Mouse (Mus musculus) CH12.LX (cell line): ENCODE results near the gene Mfap2. TPM values are rescaled to one million over a fixed set of nuclear protein-coding genes. Genes with fewer than 3 reads are reported as not detected.

Source experiments
- DNase-seq: peaks from one replicate; pipeline ENCODE4 v3.0.0-alpha.2; 2013; ENCODE audit errors: extremely low read depth
- H3K27ac ChIP-seq: 2 replicates; pipeline ENCODE4 v1.5.1; 2012; ENCODE audit warnings: low read depth, mild to moderate bottlenecking, control low read depth, moderate library complexity; ENCODE audit not compliant: insufficient read depth
- H3K27me3 ChIP-seq: replicated peaks from 2 replicates; pipeline ENCODE3; 2012; ENCODE audit warnings: inconsistent platforms
- H3K36me3 ChIP-seq, 2 experiments: replicated peaks in 1 of 2; 2 replicates each; pipeline versions ENCODE3 to v1.6.1; 2012; ENCODE audit warnings: inconsistent platforms in 1 of 2, low read length in 1 of 2, mild to moderate bottlenecking in 1 of 2, mixed read lengths in 1 of 2, moderate library complexity in 1 of 2; ENCODE audit not compliant: control insufficient read depth in 1 of 2, insufficient read depth in 1 of 2
- H3K4me1 ChIP-seq, 2 experiments: 2 replicates each; pipeline ENCODE4 v1.6.1; 2012; ENCODE audit warnings: inconsistent platforms in 1 of 2, moderate library complexity in 1 of 2; ENCODE audit not compliant: insufficient read depth in 2 of 2, control insufficient read depth in 1 of 2
- H3K4me2 ChIP-seq: 2 replicates; pipeline ENCODE4 v1.6.1; 2012; ENCODE audit warnings: low read depth, mild to moderate bottlenecking, control low read depth; ENCODE audit not compliant: poor library complexity, insufficient read depth, severe bottlenecking
- H3K4me3 ChIP-seq, 3 experiments: fragments of 150-350 bp in 1 of 3; sonication (generic) in 1 of 3; replicated peaks in 1 of 3; 2 replicates each; pipeline versions ENCODE3 to v1.5.1; 2011 to 2012; ENCODE audit warnings: low read depth in 2 of 3, low read length in 2 of 3, mild to moderate bottlenecking in 2 of 3, moderate library complexity in 2 of 3, control low read depth in 1 of 3, improper control_type of control experiment in 1 of 3, inconsistent platforms in 1 of 3, mixed read lengths in 1 of 3; ENCODE audit not compliant: poor library complexity in 1 of 3
- H3K79me2 ChIP-seq: replicated peaks from 2 replicates; pipeline ENCODE4 v1.6.1; 2012; ENCODE audit warnings: mild to moderate bottlenecking, moderate library complexity; ENCODE audit not compliant: control insufficient read depth, poor library complexity, insufficient read depth, severe bottlenecking; ENCODE audit errors: extremely low read depth
- H3K9ac ChIP-seq: 2 replicates; pipeline ENCODE4 v1.6.1; 2012; ENCODE audit warnings: low read depth, mild to moderate bottlenecking, control low read depth, moderate library complexity; ENCODE audit not compliant: insufficient read depth
- H3K9me3 ChIP-seq: replicated peaks from 2 replicates; pipeline ENCODE3; 2012; ENCODE audit warnings: low read length, inconsistent platforms, mixed read lengths
- BHLHE40 ChIP-seq: IDR thresholded peaks from 2 replicates; pipeline ENCODE4 v1.6.1; 2011; ENCODE audit warnings: mild to moderate bottlenecking, low read depth, low read length, improper control_type of control experiment
- E2F4 ChIP-seq: IDR thresholded peaks from 2 replicates; pipeline ENCODE4 v1.6.1; 2011; ENCODE audit warnings: low read depth, low read length, improper control_type of control experiment; ENCODE audit not compliant: insufficient replicate concordance
- ELF1 ChIP-seq: IDR thresholded peaks from 2 replicates; pipeline ENCODE4 v1.6.1; 2014; ENCODE audit warnings: low read depth, mild to moderate bottlenecking, inconsistent platforms, low read length, improper control_type of control experiment
- EP300 ChIP-seq: IDR thresholded peaks from 2 replicates; pipeline ENCODE4 v1.6.1; 2011; ENCODE audit warnings: low read length, improper control_type of control experiment
- ETS1 ChIP-seq: conservative IDR thresholded peaks from 2 replicates; pipeline ENCODE4 v1.6.1; 2012; ENCODE audit warnings: low read depth, mild to moderate bottlenecking, inconsistent platforms, low read length, improper control_type of control experiment, moderate library complexity
- GABPA ChIP-seq: IDR thresholded peaks from 2 replicates; pipeline ENCODE4 v1.6.1; 2012; ENCODE audit warnings: low read depth, low read length, improper control_type of control experiment, inconsistent platforms; ENCODE audit not compliant: insufficient replicate concordance
- HCFC1 ChIP-seq: IDR thresholded peaks from 2 replicates; pipeline ENCODE4 v1.6.1; 2012; ENCODE audit warnings: low read depth, mild to moderate bottlenecking, inconsistent platforms, low read length, improper control_type of control experiment
- IRF4 ChIP-seq: IDR thresholded peaks from 2 replicates; pipeline ENCODE4 v1.6.1; 2014; ENCODE audit warnings: low read depth, mild to moderate bottlenecking, inconsistent platforms, low read length, improper control_type of control experiment
- KAT2A ChIP-seq: IDR thresholded peaks from 2 replicates; pipeline ENCODE4 v1.6.1; 2012; ENCODE audit warnings: low read length, improper control_type of control experiment, inconsistent platforms; ENCODE audit not compliant: insufficient replicate concordance
- MAX ChIP-seq: IDR thresholded peaks from 2 replicates; pipeline ENCODE4 v1.6.1; 2011; ENCODE audit warnings: low read length, improper control_type of control experiment
- MEF2A ChIP-seq: IDR thresholded peaks from 2 replicates; pipeline ENCODE4 v1.6.1; 2014; ENCODE audit warnings: low read depth, mild to moderate bottlenecking, inconsistent platforms, low read length, improper control_type of control experiment, borderline replicate concordance
- MXI1 ChIP-seq: IDR thresholded peaks from 2 replicates; pipeline ENCODE4 v1.6.1; 2011; ENCODE audit warnings: mild to moderate bottlenecking, low read depth, low read length, improper control_type of control experiment
- MYC ChIP-seq: IDR thresholded peaks from 2 replicates; pipeline ENCODE4 v1.6.1; 2011; ENCODE audit warnings: low read depth, mild to moderate bottlenecking, improper control_type of control experiment, low read length
- POLR2A ChIP-seq: IDR thresholded peaks from 2 replicates; pipeline ENCODE4 v1.6.1; 2011; ENCODE audit warnings: low read depth, mild to moderate bottlenecking, improper control_type of control experiment, low read length
- POLR2AphosphoS2 ChIP-seq: IDR thresholded peaks from 2 replicates; pipeline ENCODE4 v1.6.1; 2011; ENCODE audit warnings: low read depth, low read length, improper control_type of control experiment
- RAD21 ChIP-seq: IDR thresholded peaks from 2 replicates; pipeline ENCODE4 v1.6.1; 2011; ENCODE audit warnings: low read depth, mild to moderate bottlenecking, low read length, improper control_type of control experiment, moderate library complexity
- SMC3 ChIP-seq: IDR thresholded peaks from 2 replicates; pipeline ENCODE4 v1.6.1; 2011; ENCODE audit warnings: low read depth, low read length, improper control_type of control experiment
- USF1 ChIP-seq: IDR thresholded peaks from 2 replicates; pipeline ENCODE4 v1.6.1; 2014; ENCODE audit warnings: low read depth, mild to moderate bottlenecking, inconsistent platforms, low read length, improper control_type of control experiment
- ZKSCAN1 ChIP-seq: IDR thresholded peaks from 2 replicates; pipeline ENCODE4 v1.6.1; 2012; ENCODE audit warnings: low read depth, inconsistent platforms, low read length, improper control_type of control experiment, borderline replicate concordance
- ZMIZ1 ChIP-seq: IDR thresholded peaks from 2 replicates; pipeline ENCODE4 v1.6.1; 2012; ENCODE audit warnings: low read depth, mild to moderate bottlenecking, inconsistent platforms, low read length, improper control_type of control experiment
- ZNF384 ChIP-seq: IDR thresholded peaks from 2 replicates; pipeline ENCODE4 v1.6.1; 2012; ENCODE audit warnings: low read depth, low read length, improper control_type of control experiment, inconsistent platforms
- dilution Hi-C: fragments of 300-500 bp; cut with MboI; formaldehyde crosslinking; loops from 2 replicates; pipeline ENCODE4 v1.14.3; 2020; ENCODE audit warnings: low sequenced_read_pairs; ENCODE audit not compliant: extremely low pct_unique_long_range_greater_than_20kb, extremely low pct_ligation_motif_present
- in situ Hi-C: fragments of 300-500 bp; cut with MboI; formaldehyde crosslinking; loops from 3 replicates; pipeline ENCODE4 v1.14.3; 2019; ENCODE audit warnings: low sequenced_read_pairs, low pct_ligation_motif_present, low pct_unique_long_range_greater_than_20kb, mixed read lengths
- polyA plus RNA-seq: library from polyadenylated mRNA; unstranded; fragments of >175 nt; gene quantifications from 2 replicates; pipeline ENCODE4 v1.2.1, GENCODE M21; 2012; ENCODE audit warnings: low read depth; ENCODE audit not compliant: insufficient read length
- total RNA-seq, 2 experiments: library from RNA; depleted of rRNA; stranded (reverse); fragments of 300-350 nt in 1 of 2; fragments of >200 nt in 1 of 2; gene quantifications; 2 replicates each; pipeline ENCODE4 v1.2.3; 2012 to 2014

Gene Mfap2
- total and polyA plus RNA-seq, 3 experiments, result not detected

DNA sequence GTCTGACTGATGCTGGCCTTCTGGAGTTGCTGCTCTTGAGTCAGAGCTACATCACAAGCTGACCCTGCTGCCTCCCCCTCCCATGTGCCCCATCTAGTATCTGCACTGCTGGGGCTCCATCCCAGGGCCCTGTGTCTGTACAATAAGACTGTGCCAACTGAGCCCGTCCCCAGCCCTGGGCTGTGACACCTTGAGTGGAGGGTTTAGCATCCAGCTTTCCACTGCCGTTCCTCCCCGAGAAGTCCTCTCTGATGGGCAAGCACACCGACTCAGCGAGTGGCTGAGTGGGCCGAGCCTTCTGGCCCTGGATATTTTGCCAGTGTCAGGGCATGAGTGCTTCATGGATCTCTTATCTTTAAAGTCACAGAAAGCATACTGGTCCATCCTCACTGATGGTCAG lies 35.8 kb upstream of the Mfap2 start:
- in situ Hi-C loops, result loop anchor here (5.0 kb wide), 1 partner anchor 48 kb away; no protein-coding TSS in a partner anchor

DNA sequence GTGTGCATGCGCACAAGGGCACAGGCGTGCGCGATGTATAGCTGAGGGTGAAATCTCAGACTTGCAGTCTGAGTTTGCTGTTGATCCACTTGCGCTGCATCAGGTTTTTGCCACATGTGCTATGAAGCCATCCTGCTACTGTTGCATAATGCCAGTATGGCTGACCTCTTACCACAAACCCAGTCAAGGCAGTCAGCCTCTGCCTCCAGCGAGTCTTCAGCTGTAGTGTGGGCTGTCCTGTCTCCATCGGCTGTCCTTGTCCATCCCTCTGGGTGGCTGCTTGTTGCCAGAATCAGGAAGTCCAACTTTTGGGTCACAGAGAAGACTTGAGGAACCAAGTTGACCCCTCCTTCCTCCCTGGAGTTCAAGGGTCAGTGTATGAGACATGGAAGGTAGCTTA lies 34.9 kb upstream of the Mfap2 start:
- no peaks in the 10 kb centered on the region for H3K9me3 ChIP-seq
- no peak overlapping the region for H3K4me3 ChIP-seq
- H3K79me2 ChIP-seq, result no peaks in the 10 kb centered on the region
- no peak for DNase-seq
- H3K9ac ChIP-seq, result no peak overlapping the region
- in situ Hi-C loops, result no loop called here
- H3K36me3 ChIP-seq, result peaks cover 85 to 97% of the 10 kb centered on the region in 2 experiments
- peaks cover 0 to 7% of the 10 kb centered on the region in 2 experiments; a peak in 1 of 4 replicates for H3K4me1 ChIP-seq
- H3K4me2 ChIP-seq, result no peak overlapping the region
- H3K27me3 ChIP-seq, result no peaks in the 10 kb centered on the region
- dilution Hi-C loops, result no loop called here
- H3K27ac ChIP-seq, result no peak overlapping the region
- no peak for TF ChIP-seq ZNF384
- TF ChIP-seq POLR2AphosphoS2, result no peak
- no peak for TF ChIP-seq MAX
- TF ChIP-seq EP300, result no peak
- TF ChIP-seq KAT2A, result no peak
- no peak for TF ChIP-seq SMC3
- no peak for TF ChIP-seq IRF4
- TF ChIP-seq HCFC1, result no peak
- no peak for TF ChIP-seq BHLHE40
- no peak for TF ChIP-seq ZMIZ1

More for the DNA sequence above, 35.8 kb upstream of the Mfap2 start:
- no peak for DNase-seq
- peaks cover 84 to 97% of the 10 kb centered on the region in 2 experiments for H3K36me3 ChIP-seq
- dilution Hi-C loops, result no loop called here
- TF ChIP-seq MYC (no peak), POLR2A (no peak), E2F4 (no peak), RAD21 (no peak)
- no peak overlapping the region for H3K4me3 ChIP-seq
- H3K4me2 ChIP-seq, result no peak overlapping the region
- no peak overlapping the region for H3K27ac ChIP-seq
- H3K4me1 ChIP-seq, result peaks cover 0 to 7% of the 10 kb centered on the region in 2 experiments; a peak in 1 of 4 replicates
- no peaks in the 10 kb centered on the region for H3K9me3 ChIP-seq
- H3K9ac ChIP-seq, result no peak overlapping the region
- H3K27me3 ChIP-seq, result no peaks in the 10 kb centered on the region
- H3K79me2 ChIP-seq, result no peaks in the 10 kb centered on the region

- H3K4me3 ChIP-seq, result no peak overlapping the region
- peaks cover 0 to 4% of the 10 kb centered on the region in 2 experiments; a peak in 2 of 4 replicates for H3K4me1 ChIP-seq
- no peaks in the 10 kb centered on the region for H3K27me3 ChIP-seq
- no peak overlapping the region for H3K9ac ChIP-seq
- no peak for DNase-seq
- H3K9me3 ChIP-seq, result peaks cover 18% of the 10 kb centered on the region
- no peak overlapping the region for H3K4me2 ChIP-seq
- H3K27ac ChIP-seq, result no peak overlapping the region
- dilution Hi-C loops (no loop called here), in situ Hi-C loops (no loop called here)
- TF ChIP-seq ETS1 (no peak), BHLHE40 (no peak), HCFC1 (no peak), MEF2A (no peak), POLR2A (no peak), RAD21 (no peak), MXI1 (no peak), ELF1 (no peak), ZKSCAN1 (no peak), MAX (no peak), GABPA (no peak), USF1 (no peak)
- H3K36me3 ChIP-seq, result peaks cover 70 to 88% of the 10 kb centered on the region in 2 experiments
- H3K79me2 ChIP-seq, result no peaks in the 10 kb centered on the region
These were observed 32.9 kb upstream of the Mfap2 start for GRCm38 (mm10) chr4:140977278-140977677.
